8 mouse cellular contexts compared by ENCODE assay signal in the genomic region with DNA sequence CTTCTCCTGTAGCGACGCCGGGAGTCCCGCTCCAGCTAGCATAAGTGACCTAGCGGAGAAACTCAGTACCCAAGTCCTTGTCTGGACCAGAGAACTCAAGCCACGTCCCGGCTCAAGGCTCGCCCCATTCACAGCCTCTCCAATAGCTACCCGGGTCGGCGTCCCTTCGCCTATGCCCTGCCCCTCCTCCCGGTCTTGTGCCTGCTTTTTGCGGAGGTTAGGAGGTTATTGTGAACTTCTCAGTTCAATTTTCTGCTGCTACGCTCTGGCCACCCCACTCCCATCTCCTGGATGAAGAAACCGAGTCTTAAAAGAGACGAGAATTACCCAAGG. TPM values are rescaled to one million over a fixed set of nuclear protein-coding genes. Genes with fewer than 3 reads are reported as not detected.
A peak's percentile ranks its signal among the peaks of the same experiment; 100 is the strongest.
DNase-seq lines count a peak whose midpoint lies in the region; ATAC-seq and TF ChIP-seq lines count a peak whose summit lies in the region.

No protein-coding gene starts in this region.

- peaks cover 9% of the 10 kb centered on the region for H3K4me1 ChIP-seq in liver, adult 2 months (ENCODE audit: control insufficient read depth, insufficient read depth, low read length)
- H3K4me1 ChIP-seq in embryonic facial prominence, embryonic 14.5 days (ENCODE audit: control insufficient read depth, insufficient read depth, low read length): peaks cover 34% of the 10 kb centered on the region
- peaks cover 45% of the 10 kb centered on the region for H3K4me1 ChIP-seq in limb, embryonic 10.5 days
- peaks cover 20% of the 10 kb centered on the region; the same call in 1 of the 2 replicates for H3K4me1 ChIP-seq in neural tube, embryonic 14.5 days (ENCODE audit: control insufficient read depth, insufficient read depth, low read length)

- no peak for TF ChIP-seq CTCF in liver, adult 2 months (IDR thresholded peaks at IDR 0.05; ENCODE audit: low read depth, low read length)

- no peak for TF ChIP-seq POLR2A in liver, adult 2 months (IDR thresholded peaks at IDR 0.05; ENCODE audit: extremely low read depth, insufficient read depth, low read length)

- 2% methylated on average over 17 of the region's 17 CpGs for WGBS in liver, adult 2 months
- WGBS in embryonic facial prominence, embryonic 14.5 days: 4% methylated on average over 17 of the region's 17 CpGs
- WGBS in limb, embryonic 10.5 days: 3% methylated on average over 17 of the region's 17 CpGs
- WGBS in neural tube, embryonic 14.5 days: 3% methylated on average over 17 of the region's 17 CpGs

- no peak for DNase-seq in liver, adult 2 months (ENCODE audit: extremely low read depth, low read depth, low spot score)
- DNase-seq in liver: no peak
- DNase-seq in embryonic facial prominence, embryonic 14.5 days (ENCODE audit: low spot score): no peak
- no peak for DNase-seq in limb, embryonic 10.5 days (ENCODE audit: low spot score)
- no peak for DNase-seq in layer of hippocampus, adult 9-10 months (ENCODE audit: low spot score)
- no peak for DNase-seq in layer of hippocampus, adult 9-11 months
- no peak for DNase-seq in urinary bladder, postnatal 25 days (ENCODE audit: low spot score)

- H3K9ac ChIP-seq in liver, adult 2 months (ENCODE audit: low read depth, low read length): peak overlapping the region; percentile 85
- peak overlapping the region; percentile 87 for H3K9ac ChIP-seq in embryonic facial prominence, embryonic 14.5 days (ENCODE audit: low read depth, low read length)
- 0 out of 2 replicates have a peak overlapping the region, but pooled peaks have one; percentile 73 for H3K9ac ChIP-seq in neural tube, embryonic 14.5 days (replicated peaks; ENCODE audit: low read depth, low read length)

- H3K27ac ChIP-seq in liver, adult 2 months (replicated peaks; ENCODE audit: insufficient read depth, low read depth, low read length): peak overlapping the region; percentile 96
- peak overlapping the region; percentile 78 for H3K27ac ChIP-seq in embryonic facial prominence, embryonic 14.5 days (replicated peaks; ENCODE audit: low read depth, low read length)
- peak overlapping the region; percentile 88 for H3K27ac ChIP-seq in limb, embryonic 10.5 days
- no peak overlapping the region for H3K27ac ChIP-seq in neural tube, embryonic 14.5 days (ENCODE audit: low read depth, low read length)

- no peaks in the 10 kb centered on the region for H3K27me3 ChIP-seq in liver, adult 2 months (ENCODE audit: control insufficient read depth, insufficient read depth, low read length)
- no peaks in the 10 kb centered on the region for H3K27me3 ChIP-seq in embryonic facial prominence, embryonic 14.5 days (replicated peaks; ENCODE audit: control insufficient read depth, insufficient read depth, low read length)
- peaks cover 26% of the 10 kb centered on the region for H3K27me3 ChIP-seq in limb, embryonic 10.5 days (ENCODE audit: low read depth, poor library complexity, severe bottlenecking)
- H3K27me3 ChIP-seq in neural tube, embryonic 14.5 days (ENCODE audit: control insufficient read depth, insufficient read depth, low read length): no peaks in the 10 kb centered on the region

- peak; percentile 43 for ATAC-seq in embryonic facial prominence, embryonic 14.5 days (ENCODE audit: low read depth)
- ATAC-seq in neural tube, embryonic 14.5 days (ENCODE audit: low read depth): no peak; the same call in 1 of the 2 replicates

- no peaks in the 10 kb centered on the region; the same call in 1 of the 2 replicates for H3K79me2 ChIP-seq in liver, adult 2 months (ENCODE audit: control insufficient read depth, insufficient read depth, low read length)

- peak overlapping the region; percentile 87 for H3K4me2 ChIP-seq in embryonic facial prominence, embryonic 14.5 days (ENCODE audit: low read depth, low read length)
- H3K4me2 ChIP-seq in neural tube, embryonic 14.5 days (ENCODE audit: low read depth, low read length): peak overlapping the region; percentile 73

- no peaks in the 10 kb centered on the region for H3K36me3 ChIP-seq in liver, adult 2 months (ENCODE audit: control insufficient read depth, insufficient read depth, low read length)
- no peaks in the 10 kb centered on the region for H3K36me3 ChIP-seq in embryonic facial prominence, embryonic 14.5 days (ENCODE audit: control insufficient read depth, insufficient read depth, low read length)
- no peaks in the 10 kb centered on the region for H3K36me3 ChIP-seq in limb, embryonic 10.5 days
- H3K36me3 ChIP-seq in neural tube, embryonic 14.5 days (ENCODE audit: control insufficient read depth, insufficient read depth, low read length): no peaks in the 10 kb centered on the region

- H3K4me3 ChIP-seq in liver, adult 2 months (ENCODE audit: insufficient read depth, low read depth, low read length): peak overlapping the region; percentile 70
- peak overlapping the region; percentile 92 for H3K4me3 ChIP-seq in embryonic facial prominence, embryonic 14.5 days (ENCODE audit: low read depth, low read length)
- peak overlapping the region; percentile 81 for H3K4me3 ChIP-seq in limb, embryonic 10.5 days
- H3K4me3 ChIP-seq in neural tube, embryonic 14.5 days (ENCODE audit: low read depth, low read length): peak overlapping the region; percentile 69

- H3K9me3 ChIP-seq in embryonic facial prominence, embryonic 14.5 days (ENCODE audit: control insufficient read depth, low read length): 0 out of 2 replicates have a peak, but pooled peaks cover 4% of the 10 kb centered on the region
- H3K9me3 ChIP-seq in limb, embryonic 10.5 days (replicated peaks): no peaks in the 10 kb centered on the region
- no peaks in the 10 kb centered on the region for H3K9me3 ChIP-seq in neural tube, embryonic 14.5 days (ENCODE audit: control insufficient read depth, low read length)

RNA-seq across cellular contexts. Expression of a gene that starts 0.3 kb away (rescaled TPM):
- total RNA-seq in liver, adult 2 months (2014; rRNA removed): 11.2 and 15.3 TPM in 2 replicates
- 35.4 and 38.0 TPM in 2 replicates for polyA plus RNA-seq in liver, adult 2 months (2012; rRNA removed)
- 65.1 and 68.7 TPM in 2 replicates for polyA plus RNA-seq in embryonic facial prominence, embryonic 14.5 days (2014; fragmentation: Nextera tagmentation; extraction: Ambion mirVana)
- 23.6 and 29.2 TPM in 2 replicates for polyA plus RNA-seq in limb, embryonic 10.5 days (2016; fragmentation: Nextera tagmentation; extraction: Ambion mirVana)
- 35.7 and 37.3 TPM in 2 replicates for polyA plus RNA-seq in neural tube, embryonic 14.5 days (2014; fragmentation: Nextera tagmentation; extraction: Ambion mirVana)

RNA-seq across cellular contexts. Expression of a gene that starts 28.9 kb away (rescaled TPM):
- 178 TPM in 2 replicates for total RNA-seq in liver, adult 2 months (2014; rRNA removed)
- polyA plus RNA-seq in liver, adult 2 months (2012; rRNA removed): 1,040 and 1,373 TPM in 2 replicates
- 62.4 and 65.0 TPM in 2 replicates for polyA plus RNA-seq in embryonic facial prominence, embryonic 14.5 days (2014; fragmentation: Nextera tagmentation; extraction: Ambion mirVana)
- polyA plus RNA-seq in limb, embryonic 10.5 days (2016; fragmentation: Nextera tagmentation; extraction: Ambion mirVana): 22.2 and 23.3 TPM in 2 replicates
- 29.0 and 34.8 TPM in 2 replicates for polyA plus RNA-seq in neural tube, embryonic 14.5 days (2014; fragmentation: Nextera tagmentation; extraction: Ambion mirVana)

RNA-seq across cellular contexts. Expression of a gene that starts 32.3 kb away (rescaled TPM):
- 0.18 and 0.27 TPM in 2 replicates for total RNA-seq in liver, adult 2 months (2014; rRNA removed)
- 0.49 and 1.1 TPM in 2 replicates for polyA plus RNA-seq in liver, adult 2 months (2012; rRNA removed)
- polyA plus RNA-seq in embryonic facial prominence, embryonic 14.5 days (2014; fragmentation: Nextera tagmentation; extraction: Ambion mirVana): 1.9 and 2.2 TPM in 2 replicates
- polyA plus RNA-seq in limb, embryonic 10.5 days (2016; fragmentation: Nextera tagmentation; extraction: Ambion mirVana): 0.45 and 0.51 TPM in 2 replicates
- polyA plus RNA-seq in neural tube, embryonic 14.5 days (2014; fragmentation: Nextera tagmentation; extraction: Ambion mirVana): 0.56 and 0.91 TPM in 2 replicates

Comparison
In these comparisons a context has a peak if more than half of its experiments do, and no peak if none do; other contexts are left out.
1. RNA of a gene that starts 28.9 kb away (polyA plus RNA-seq): 1,040 to 1,373 TPM in liver, adult 2 months; 62.4 to 65.0 TPM in embryonic facial prominence, embryonic 14.5 days, 29.0 to 34.8 TPM in neural tube, embryonic 14.5 days and 22.2 to 23.3 TPM in limb, embryonic 10.5 days; every median in the first group is over 10 times any median in the second.
2. Peak in every context shown above with its lines, with median percentiles within 50 percentile points of each other: H3K4me3 ChIP-seq and H3K9ac ChIP-seq.